Mouse (Mus musculus): Measurements from ENCODE around the gene Aatf. TPM values are rescaled to one million over a fixed set of nuclear protein-coding genes. Genes with fewer than 3 reads are reported as not detected.
A peak's percentile ranks its signal among the peaks of the same experiment; 100 is the strongest.

Gene Aatf
- polyA plus RNA-seq, 1 experiment: 7.3 TPM

- Histone ChIP-seq H3K27ac (ENCODE audit: insufficient read depth, low read length) (no peak overlapping the region), H3K4me3 (ENCODE audit: insufficient read depth, low read length) (no peak overlapping the region), H3K4me1 (ENCODE audit: control insufficient read depth, insufficient read depth, low read length) (no peaks in the 10 kb centered on the region)
- TF ChIP-seq POLR2A (IDR thresholded peaks at IDR 0.05; ENCODE audit: extremely low read depth, insufficient read depth, low read length) (no peak), CTCF (IDR thresholded peaks at IDR 0.05; ENCODE audit: extremely low read depth, insufficient read depth, low read length) (no peak)
These were observed 40.1 kb downstream of the Aatf start for GRCm38 (mm10) chr11:84473093-84473667.

- TF ChIP-seq CTCF (IDR thresholded peaks at IDR 0.05; ENCODE audit: extremely low read depth, insufficient read depth, low read length): no peak
- no peak for TF ChIP-seq POLR2A (IDR thresholded peaks at IDR 0.05; ENCODE audit: extremely low read depth, insufficient read depth, low read length)
- H3K4me1 ChIP-seq (ENCODE audit: control insufficient read depth, insufficient read depth, low read length): peaks cover 4% of the 10 kb centered on the region
- H3K4me3 ChIP-seq (ENCODE audit: insufficient read depth, low read length): no peak overlapping the region
- H3K27ac ChIP-seq (ENCODE audit: insufficient read depth, low read length): no peak overlapping the region
These were observed 48.8 kb downstream of the Aatf start for GRCm38 (mm10) chr11:84464571-84464970.

- TF ChIP-seq POLR2A (IDR thresholded peaks at IDR 0.05; ENCODE audit: extremely low read depth, insufficient read depth, low read length) (no peak), CTCF (IDR thresholded peaks at IDR 0.05; ENCODE audit: extremely low read depth, insufficient read depth, low read length) (no peak)
- no peaks in the 10 kb centered on the region for H3K4me1 ChIP-seq (ENCODE audit: control insufficient read depth, insufficient read depth, low read length)
- H3K27ac ChIP-seq (ENCODE audit: insufficient read depth, low read length): no peak overlapping the region
- no peak overlapping the region for H3K4me3 ChIP-seq (ENCODE audit: insufficient read depth, low read length)
These were observed 59.4 kb downstream of the Aatf start for GRCm38 (mm10) chr11:84453901-84454300.

GRCm38 (mm10) chr11:84442554-84443331 is 70.6 kb downstream of the Aatf start:
- Histone ChIP-seq H3K4me1 (ENCODE audit: control insufficient read depth, insufficient read depth, low read length) (no peaks in the 10 kb centered on the region), H3K4me3 (ENCODE audit: insufficient read depth, low read length) (no peak overlapping the region), H3K27ac (ENCODE audit: insufficient read depth, low read length) (no peak overlapping the region)
- TF ChIP-seq POLR2A (IDR thresholded peaks at IDR 0.05; ENCODE audit: extremely low read depth, insufficient read depth, low read length): no peak
- TF ChIP-seq CTCF (IDR thresholded peaks at IDR 0.05; ENCODE audit: extremely low read depth, insufficient read depth, low read length): no peak

- H3K4me1 ChIP-seq (ENCODE audit: control insufficient read depth, insufficient read depth, low read length): no peaks in the 10 kb centered on the region
- no peak for TF ChIP-seq POLR2A (IDR thresholded peaks at IDR 0.05; ENCODE audit: extremely low read depth, insufficient read depth, low read length)
- no peak for TF ChIP-seq CTCF (IDR thresholded peaks at IDR 0.05; ENCODE audit: extremely low read depth, insufficient read depth, low read length)
These were observed 72.9 kb downstream of the Aatf start for GRCm38 (mm10) chr11:84440402-84440801.

GRCm38 (mm10) chr11:84434879-84435278 is 78.4 kb downstream of the Aatf start:
- Histone ChIP-seq H3K27ac (ENCODE audit: insufficient read depth, low read length) (no peak overlapping the region), H3K4me1 (ENCODE audit: control insufficient read depth, insufficient read depth, low read length) (0 out of 2 replicates have a peak, but pooled peaks cover 2% of the 10 kb centered on the region), H3K4me3 (ENCODE audit: insufficient read depth, low read length) (no peak overlapping the region)
- TF ChIP-seq CTCF (IDR thresholded peaks at IDR 0.05; ENCODE audit: extremely low read depth, insufficient read depth, low read length) (no peak), POLR2A (IDR thresholded peaks at IDR 0.05; ENCODE audit: extremely low read depth, insufficient read depth, low read length) (no peak)

More at GRCm38 (mm10) chr11:84440402-84440801, 72.9 kb downstream of the Aatf start:
- no peak overlapping the region for H3K27ac ChIP-seq (ENCODE audit: insufficient read depth, low read length)
- H3K4me3 ChIP-seq (ENCODE audit: insufficient read depth, low read length): no peak overlapping the region

- H3K4me1 ChIP-seq (ENCODE audit: control insufficient read depth, insufficient read depth, low read length): 0 out of 2 replicates have a peak, but pooled peaks cover 2% of the 10 kb centered on the region
- no peak overlapping the region for H3K27ac ChIP-seq (ENCODE audit: insufficient read depth, low read length)
- no peak for TF ChIP-seq POLR2A (IDR thresholded peaks at IDR 0.05; ENCODE audit: extremely low read depth, insufficient read depth, low read length)
- TF ChIP-seq CTCF (IDR thresholded peaks at IDR 0.05; ENCODE audit: extremely low read depth, insufficient read depth, low read length): no peak
- H3K4me3 ChIP-seq (ENCODE audit: insufficient read depth, low read length): no peak overlapping the region
These were observed 83.0 kb downstream of the Aatf start for GRCm38 (mm10) chr11:84430336-84430735.

GRCm38 (mm10) chr11:84429581-84429980 is 83.7 kb downstream of the Aatf start:
- H3K4me1 ChIP-seq (ENCODE audit: control insufficient read depth, insufficient read depth, low read length): 0 out of 2 replicates have a peak, but pooled peaks cover 2% of the 10 kb centered on the region
- no peak for TF ChIP-seq POLR2A (IDR thresholded peaks at IDR 0.05; ENCODE audit: extremely low read depth, insufficient read depth, low read length)
- TF ChIP-seq CTCF (IDR thresholded peaks at IDR 0.05; ENCODE audit: extremely low read depth, insufficient read depth, low read length): peak; percentile 67
- no peak overlapping the region for H3K27ac ChIP-seq (ENCODE audit: insufficient read depth, low read length)
- H3K4me3 ChIP-seq (ENCODE audit: insufficient read depth, low read length): no peak overlapping the region

GRCm38 (mm10) chr11:84426633-84426998 is 86.7 kb downstream of the Aatf start:
- H3K4me3 ChIP-seq (ENCODE audit: insufficient read depth, low read length): no peak overlapping the region
- TF ChIP-seq POLR2A (IDR thresholded peaks at IDR 0.05; ENCODE audit: extremely low read depth, insufficient read depth, low read length) (no peak), CTCF (IDR thresholded peaks at IDR 0.05; ENCODE audit: extremely low read depth, insufficient read depth, low read length) (no peak)
- 0 out of 2 replicates have a peak, but pooled peaks cover 2% of the 10 kb centered on the region for H3K4me1 ChIP-seq (ENCODE audit: control insufficient read depth, insufficient read depth, low read length)
- no peak overlapping the region for H3K27ac ChIP-seq (ENCODE audit: insufficient read depth, low read length)
